Mouse (Mus musculus): ENCODE results near the gene Ltc4s. TPM values are rescaled to one million over a fixed set of nuclear protein-coding genes. Genes with fewer than 3 reads are reported as not detected.
A peak's percentile ranks its signal among the peaks of the same experiment; 100 is the strongest.

Gene Ltc4s
- polyA plus RNA-seq, 1 experiment from 2014 or later: 0.60 TPM

DNA sequence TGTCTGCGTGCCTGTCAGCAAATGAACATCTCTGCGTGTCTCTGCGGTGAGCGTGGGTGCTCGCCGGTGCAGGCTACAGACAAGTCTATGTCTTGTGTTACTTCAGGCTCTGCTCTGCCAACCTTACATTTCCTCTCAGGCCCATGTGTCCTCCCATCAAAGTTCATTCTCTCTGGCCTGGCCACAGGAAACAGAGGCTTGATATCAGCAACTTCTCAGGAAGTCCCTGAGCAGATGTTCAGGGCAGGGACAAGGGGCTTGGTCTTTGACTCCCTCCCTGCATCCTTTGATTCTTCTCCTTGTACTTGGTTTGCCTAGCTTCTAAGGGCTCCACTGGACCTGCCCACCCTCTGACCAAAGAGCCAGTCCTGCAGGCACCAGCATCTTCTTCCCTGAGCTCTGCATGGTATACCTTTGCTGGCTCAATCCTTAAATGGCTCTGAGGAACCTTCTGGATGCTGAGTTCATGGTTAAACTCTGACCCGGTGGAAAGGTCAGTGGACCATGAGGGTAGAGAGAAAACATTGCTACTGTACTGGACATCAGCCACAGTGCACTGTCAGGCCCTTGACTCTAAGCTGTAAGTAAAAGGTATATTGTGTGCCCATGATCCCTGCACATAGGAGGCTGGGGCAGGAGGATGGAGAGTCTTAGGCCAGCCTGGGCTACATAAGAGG lies 2.0 kb upstream of the Ltc4s start:
- peaks cover 37% of the 10 kb centered on the region for H3K27me3 ChIP-seq
- WGBS: 87% methylated on average over 7 of the region's 7 CpGs
- no peak overlapping the region for H3K4me3 ChIP-seq (replicated peaks)
- H3K9ac ChIP-seq: no peak overlapping the region
- H3K4me2 ChIP-seq: no peak overlapping the region
- H3K36me3 ChIP-seq (replicated peaks): peaks cover 1% of the 10 kb centered on the region; the same call in 1 of the 2 replicates
- no peak overlapping the region for H3K27ac ChIP-seq
- no peaks in the 10 kb centered on the region for H3K9me3 ChIP-seq
- no peak for ATAC-seq (ENCODE audit: low FRiP score)
- peaks cover 15% of the 10 kb centered on the region for H3K4me1 ChIP-seq

DNA sequence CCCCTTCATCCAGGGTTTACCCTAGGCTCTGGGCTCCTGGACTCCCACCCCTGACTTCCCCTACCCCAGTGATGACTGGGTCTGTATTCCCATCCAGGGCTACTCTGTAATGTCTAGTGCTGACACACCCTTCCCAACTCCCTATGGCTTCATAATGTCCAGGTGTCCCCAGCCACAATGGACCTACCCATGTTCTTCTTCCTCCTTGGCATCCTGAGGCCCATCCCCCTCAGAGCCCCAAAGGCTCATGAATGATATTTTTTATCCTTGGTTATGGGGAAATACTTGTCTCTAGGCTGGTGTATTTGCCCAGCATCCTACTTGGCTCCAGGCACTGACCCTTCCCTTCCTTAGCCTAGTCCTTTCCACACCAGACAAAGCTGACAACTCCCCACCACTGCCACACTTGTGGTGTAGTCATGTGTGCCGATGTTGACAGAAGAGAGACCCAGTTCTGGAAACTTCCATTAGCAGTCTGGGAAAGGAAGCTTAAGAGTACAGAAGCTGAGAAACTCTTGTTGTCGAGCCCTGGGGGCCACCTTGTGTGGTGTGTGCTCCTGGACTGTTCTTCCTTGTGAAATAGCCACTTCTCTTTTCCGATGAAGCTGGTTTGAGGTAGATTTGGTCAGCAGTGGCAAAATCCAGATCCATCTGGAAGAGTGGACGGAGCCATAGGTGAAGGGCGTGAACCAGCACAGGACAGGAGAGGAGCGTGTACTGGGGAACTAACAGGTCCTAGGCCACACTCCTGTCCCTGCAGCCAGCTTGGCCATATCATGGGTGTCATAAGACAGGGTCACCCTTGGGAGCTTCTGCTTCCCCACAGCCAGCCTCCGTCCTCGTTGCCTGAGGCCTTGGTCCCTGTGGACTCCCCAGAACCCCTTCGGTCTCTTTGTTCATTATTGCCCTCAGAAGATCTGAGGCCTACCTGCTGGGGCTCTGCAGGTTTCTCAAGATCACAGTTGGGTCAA lies 690 bp upstream of the Ltc4s start:
- no peak overlapping the region for H3K27ac ChIP-seq
- no peaks in the 10 kb centered on the region for H3K9me3 ChIP-seq
- H3K36me3 ChIP-seq (replicated peaks): peaks cover 14% of the 10 kb centered on the region
- ATAC-seq (ENCODE audit: low FRiP score): no peak
- no peak overlapping the region for H3K4me2 ChIP-seq
- no peak overlapping the region for H3K9ac ChIP-seq
- H3K4me3 ChIP-seq (replicated peaks): no peak overlapping the region
- H3K4me1 ChIP-seq: peaks cover 15% of the 10 kb centered on the region
- peaks cover 39% of the 10 kb centered on the region for H3K27me3 ChIP-seq
- 90% methylated on average over 9 of the region's 9 CpGs for WGBS

DNA sequence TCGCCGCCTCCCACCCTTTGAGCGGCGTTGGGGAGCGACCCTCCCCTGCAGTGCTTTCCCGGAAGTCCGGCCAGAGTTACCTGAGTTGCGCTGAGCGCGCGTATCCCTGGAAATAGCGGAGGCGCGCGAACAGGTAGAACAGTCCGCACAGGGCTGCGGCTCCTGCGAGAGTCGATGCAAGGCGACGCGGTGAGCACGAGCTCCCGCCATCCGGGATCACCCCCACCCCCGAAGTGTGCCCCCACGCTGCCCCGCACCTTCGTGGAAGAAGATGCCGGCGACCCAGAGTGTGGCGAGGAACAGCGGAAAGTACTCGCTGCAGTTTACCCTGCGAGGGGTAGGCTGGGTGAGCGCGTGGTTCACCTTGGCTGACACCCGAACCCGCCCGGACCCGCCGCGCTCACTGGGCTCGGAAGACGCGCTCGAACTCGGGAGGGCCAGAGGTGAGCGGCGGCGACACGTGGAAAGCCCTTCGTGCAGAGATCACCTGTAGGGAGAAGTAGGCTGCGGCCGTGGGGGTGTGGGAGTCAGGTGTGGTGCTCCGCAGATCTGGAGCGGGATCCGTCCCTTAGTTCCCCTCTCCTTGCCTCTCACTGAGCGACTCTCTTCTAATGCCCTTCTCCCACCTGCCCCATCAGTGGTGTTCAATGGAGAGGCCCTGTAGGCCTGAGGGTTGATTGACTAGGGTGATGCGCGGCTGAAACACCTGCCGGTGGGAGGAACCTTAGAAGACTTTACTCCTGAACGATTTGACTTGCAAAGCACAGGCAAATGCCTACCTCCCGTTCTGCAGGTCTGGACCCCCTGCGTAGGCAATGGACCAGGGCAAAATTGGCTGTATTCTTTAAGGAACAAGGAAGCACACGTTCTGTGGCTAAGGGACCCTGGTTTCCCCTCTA lies 1.2 kb downstream of the Ltc4s start:
- Histone ChIP-seq H3K4me3 (replicated peaks) (peak overlapping the region; percentile 59), H3K9ac (peak overlapping the region; percentile 58), H3K4me2 (peak overlapping the region; percentile 91), H3K4me1 (peaks cover 15% of the 10 kb centered on the region), H3K27ac (no peak overlapping the region), H3K36me3 (replicated peaks) (peaks cover 33% of the 10 kb centered on the region), H3K27me3 (peaks cover 39% of the 10 kb centered on the region), H3K9me3 (no peaks in the 10 kb centered on the region)
- peak; percentile 42 for ATAC-seq (ENCODE audit: low FRiP score)
- under 1% methylated on average over 66 of the region's 66 CpGs for WGBS

DNA sequence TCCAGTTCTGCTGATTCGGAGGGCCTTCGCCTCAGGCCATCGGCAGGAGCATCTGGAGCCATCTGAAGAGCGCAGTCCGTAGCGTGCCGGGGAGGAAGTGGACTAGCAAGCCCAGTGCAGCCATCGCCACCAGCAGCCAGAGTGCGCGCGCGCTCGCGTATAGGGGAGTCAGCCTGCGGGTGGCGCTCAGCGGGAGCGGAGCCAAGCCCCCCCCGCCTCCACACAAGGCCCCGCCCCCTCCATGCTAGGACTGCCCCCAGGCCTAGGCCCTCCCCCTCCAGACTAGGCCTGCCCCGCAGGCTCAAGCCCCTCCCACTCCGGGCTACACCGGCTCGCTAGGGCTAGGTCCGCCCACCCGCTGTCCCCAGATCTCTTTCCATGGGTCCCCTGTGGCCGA lies 1.9 kb downstream of the Ltc4s start:
- peaks cover 40% of the 10 kb centered on the region for H3K36me3 ChIP-seq (replicated peaks)
- H3K9ac ChIP-seq: peak overlapping the region; percentile 58
- H3K4me1 ChIP-seq: peaks cover 15% of the 10 kb centered on the region
- H3K4me2 ChIP-seq: peak overlapping the region; percentile 91
- H3K27ac ChIP-seq: no peak overlapping the region
- 0% methylated on average over 24 of the region's 27 CpGs for WGBS
- peak overlapping the region; percentile 59 for H3K4me3 ChIP-seq (replicated peaks)
- ATAC-seq (ENCODE audit: low FRiP score): peak; percentile 94
- H3K27me3 ChIP-seq: peaks cover 39% of the 10 kb centered on the region
- no peaks in the 10 kb centered on the region for H3K9me3 ChIP-seq

DNA sequence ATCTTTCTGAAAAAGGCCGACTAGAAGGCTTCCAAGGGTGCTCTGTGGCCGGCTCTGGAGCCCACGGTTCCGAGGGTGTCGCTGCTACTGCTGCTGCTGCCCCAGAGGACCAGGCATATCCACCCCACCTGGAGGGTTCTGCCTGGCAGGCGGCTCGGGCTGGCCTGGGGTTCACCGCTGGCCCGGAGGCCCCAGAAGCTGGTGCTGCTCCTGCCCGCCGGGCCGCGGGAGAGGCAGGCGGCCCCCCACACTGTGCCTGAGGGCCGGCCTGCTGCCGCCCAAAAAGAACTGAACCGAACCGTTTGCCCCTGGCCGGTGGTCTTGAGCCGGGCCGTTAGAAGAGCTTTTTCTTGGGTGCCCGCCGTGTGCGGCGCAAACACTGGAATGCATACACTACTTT lies 3.8 kb downstream of the Ltc4s start:
- Histone ChIP-seq H3K36me3 (replicated peaks) (peaks cover 45% of the 10 kb centered on the region), H3K27ac (no peak overlapping the region), H3K27me3 (peaks cover 53% of the 10 kb centered on the region), H3K9ac (no peak overlapping the region), H3K4me3 (replicated peaks) (no peak overlapping the region), H3K4me1 (peaks cover 20% of the 10 kb centered on the region), H3K9me3 (no peaks in the 10 kb centered on the region), H3K4me2 (no peak overlapping the region)
- 95% methylated on average over 25 of the region's 25 CpGs for WGBS
- ATAC-seq (ENCODE audit: low FRiP score): no peak

DNA sequence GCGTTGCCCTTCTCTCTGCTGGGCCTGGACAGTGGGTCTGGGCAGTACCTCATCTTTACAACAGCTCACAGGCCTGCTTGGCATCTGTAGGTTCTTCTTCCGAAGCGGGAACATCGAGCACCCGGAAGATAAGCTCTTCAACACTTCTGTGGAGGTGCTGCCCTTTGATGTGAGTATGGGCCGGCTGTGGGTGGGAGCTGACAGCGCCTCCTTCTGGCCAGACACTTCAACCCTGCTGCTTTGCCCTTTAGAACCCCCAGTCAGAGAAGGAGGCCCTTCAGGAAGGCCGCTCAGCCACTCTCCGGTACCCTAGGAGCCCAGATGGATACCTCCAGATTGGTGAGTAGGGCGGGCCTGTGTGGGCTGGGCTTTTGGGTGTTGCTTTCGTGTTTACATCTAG lies 4.4 kb downstream of the Ltc4s start:
- Histone ChIP-seq H3K4me3 (replicated peaks) (no peak overlapping the region), H3K36me3 (replicated peaks) (peaks cover 45% of the 10 kb centered on the region), H3K4me1 (peaks cover 21% of the 10 kb centered on the region), H3K9me3 (no peaks in the 10 kb centered on the region), H3K4me2 (no peak overlapping the region), H3K27ac (no peak overlapping the region), H3K9ac (no peak overlapping the region), H3K27me3 (peaks cover 52% of the 10 kb centered on the region)
- ATAC-seq (ENCODE audit: low FRiP score): no peak
- 82% methylated on average over 11 of the region's 11 CpGs for WGBS

DNA sequence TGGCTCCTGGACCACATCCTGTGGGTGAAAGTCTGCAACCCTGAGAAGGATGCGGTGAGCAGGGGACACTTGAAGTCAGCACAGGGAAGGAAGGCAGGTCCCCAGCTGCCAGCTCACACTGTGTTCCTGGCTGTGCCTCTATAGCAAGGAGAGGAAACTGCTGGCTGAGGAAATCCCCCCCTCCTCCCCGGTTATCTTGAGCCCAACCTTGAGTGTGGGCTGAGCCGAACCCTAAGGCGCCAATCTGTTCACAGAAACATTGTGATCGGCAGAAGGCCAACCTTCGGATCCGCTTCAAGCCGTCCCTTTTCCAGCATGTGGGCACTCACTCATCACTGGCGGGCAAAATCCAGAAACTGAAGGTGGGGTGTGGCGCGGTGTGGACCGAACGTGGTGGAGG lies 5.4 kb downstream of the Ltc4s start:
- 96% methylated on average over 13 of the region's 13 CpGs for WGBS
- ATAC-seq (ENCODE audit: low FRiP score): no peak
- Histone ChIP-seq H3K4me1 (peaks cover 28% of the 10 kb centered on the region), H3K27me3 (peaks cover 50% of the 10 kb centered on the region), H3K4me2 (no peak overlapping the region), H3K36me3 (replicated peaks) (peaks cover 45% of the 10 kb centered on the region), H3K4me3 (replicated peaks) (no peak overlapping the region), H3K9ac (no peak overlapping the region), H3K9me3 (no peaks in the 10 kb centered on the region), H3K27ac (no peak overlapping the region)

DNA sequence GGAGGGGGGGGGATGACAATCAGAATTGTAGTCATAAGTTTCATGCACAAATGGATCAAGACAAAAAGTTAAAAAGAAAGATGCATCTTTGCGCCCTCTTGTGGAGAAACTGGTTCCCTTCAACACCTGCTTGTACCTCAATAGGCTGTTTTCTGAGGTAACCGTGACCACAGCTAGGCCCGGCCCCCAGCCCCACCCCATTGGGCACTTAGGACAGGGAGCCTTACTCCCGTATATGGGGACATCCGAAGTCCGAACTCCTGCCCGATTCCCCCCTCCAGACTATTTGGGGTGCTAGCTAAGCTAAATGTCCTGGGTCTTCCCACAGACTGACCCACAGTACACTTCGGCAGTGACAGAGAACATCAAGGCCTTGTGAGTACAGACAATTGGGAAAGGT lies 7.0 kb downstream of the Ltc4s start:
- H3K9me3 ChIP-seq: no peaks in the 10 kb centered on the region
- peaks cover 33% of the 10 kb centered on the region for H3K4me1 ChIP-seq
- H3K36me3 ChIP-seq (replicated peaks): peaks cover 45% of the 10 kb centered on the region
- H3K9ac ChIP-seq: no peak overlapping the region
- no peak overlapping the region for H3K4me3 ChIP-seq (replicated peaks)
- ATAC-seq (ENCODE audit: low FRiP score): no peak
- peak overlapping the region; percentile 52 for H3K4me2 ChIP-seq
- peaks cover 41% of the 10 kb centered on the region for H3K27me3 ChIP-seq
- H3K27ac ChIP-seq: no peak overlapping the region
- WGBS: 21% methylated on average over 8 of the region's 8 CpGs

DNA sequence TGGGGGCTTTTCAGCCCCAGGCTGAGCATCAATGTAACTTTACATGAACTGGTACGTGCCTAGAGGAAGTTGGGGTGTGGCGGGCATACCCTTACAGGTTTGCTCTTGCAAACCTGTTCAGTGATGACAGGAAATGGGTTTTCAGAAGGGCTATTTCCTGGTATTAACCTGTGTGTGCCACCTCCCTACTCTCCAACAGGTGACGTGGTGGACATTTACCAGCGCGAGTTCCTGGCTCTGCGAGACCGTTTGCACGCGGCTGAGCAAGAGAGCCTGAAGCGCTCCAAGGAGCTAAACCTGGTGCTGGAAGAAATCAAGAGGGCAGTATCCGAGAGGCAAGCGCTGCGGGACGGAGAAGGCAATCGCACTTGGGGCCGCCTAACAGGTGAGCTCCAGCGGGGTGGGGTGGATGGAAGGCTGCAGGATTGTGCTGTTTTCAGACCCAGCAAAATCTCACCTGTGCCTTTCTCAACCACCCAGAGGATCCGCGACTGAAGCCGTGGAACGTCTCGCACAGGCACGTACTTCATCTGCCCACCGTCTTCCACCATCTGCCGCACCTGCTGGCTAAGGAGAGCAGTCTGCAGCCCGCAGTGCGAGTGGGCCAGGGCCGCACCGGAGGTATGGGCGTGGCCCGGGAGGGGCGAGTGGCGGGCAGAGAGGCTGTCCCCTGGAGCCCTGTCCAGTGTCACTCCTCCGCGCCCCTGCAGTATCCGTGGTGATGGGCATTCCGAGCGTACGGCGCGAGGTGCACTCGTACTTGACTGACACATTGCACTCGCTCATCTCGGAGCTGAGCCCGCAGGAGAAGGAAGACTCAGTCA lies 7.7 kb downstream of the Ltc4s start:
- WGBS: 21% methylated on average over 45 of the region's 45 CpGs
- 0 out of 2 replicates have a peak overlapping the region, but pooled peaks have one; percentile 36 for H3K9ac ChIP-seq
- no peaks in the 10 kb centered on the region for H3K9me3 ChIP-seq
- peak; percentile 24; the same call in 1 of the 2 replicates for ATAC-seq (ENCODE audit: low FRiP score)
- H3K4me1 ChIP-seq: peaks cover 33% of the 10 kb centered on the region
- peak overlapping the region; percentile 52 for H3K4me2 ChIP-seq
- H3K36me3 ChIP-seq (replicated peaks): peaks cover 45% of the 10 kb centered on the region
- peak overlapping the region; percentile 31; the same call in 1 of the 2 replicates for H3K27ac ChIP-seq
- H3K4me3 ChIP-seq (replicated peaks): peak overlapping the region; percentile 23
- H3K27me3 ChIP-seq: peaks cover 35% of the 10 kb centered on the region

DNA sequence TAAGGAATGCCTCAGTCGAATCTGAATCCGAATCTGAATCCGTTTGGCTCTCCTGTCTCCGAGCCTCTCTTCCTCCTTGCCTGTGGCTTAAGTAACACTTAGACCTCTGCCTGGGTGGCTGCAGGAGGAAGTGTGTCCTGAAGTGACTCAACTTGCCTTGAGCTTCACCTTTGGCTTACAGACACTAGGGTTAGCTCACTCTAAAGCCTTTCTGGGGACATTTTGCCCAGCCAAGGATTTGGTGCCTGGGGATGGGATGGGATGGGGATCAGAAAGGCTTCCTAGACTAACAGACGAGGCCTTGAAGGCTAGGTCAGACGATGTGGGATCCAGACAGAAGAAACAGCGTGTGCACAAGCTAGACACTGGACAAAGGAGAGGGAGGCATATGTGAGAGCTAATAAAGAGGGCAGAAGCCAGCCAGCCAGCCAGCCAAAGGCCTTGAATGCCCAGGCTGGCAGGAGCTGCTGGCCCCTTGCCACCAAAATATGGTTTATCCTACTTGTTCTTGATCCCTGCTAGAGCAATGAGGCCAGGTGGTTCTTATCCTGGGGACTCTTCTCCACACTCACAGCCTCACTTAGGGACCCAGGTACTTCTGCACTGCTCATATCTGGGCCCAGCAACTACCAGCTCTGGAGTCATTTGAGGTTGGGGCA lies 9.0 kb downstream of the Ltc4s start:
- Histone ChIP-seq H3K4me1 (peaks cover 34% of the 10 kb centered on the region), H3K4me3 (replicated peaks) (no peak overlapping the region), H3K9me3 (no peaks in the 10 kb centered on the region), H3K4me2 (no peak overlapping the region), H3K27ac (no peak overlapping the region), H3K36me3 (replicated peaks) (peaks cover 34% of the 10 kb centered on the region), H3K9ac (no peak overlapping the region), H3K27me3 (peaks cover 31% of the 10 kb centered on the region)
- 43% methylated on average over 7 of the region's 7 CpGs for WGBS
- no peak for ATAC-seq (ENCODE audit: low FRiP score)

DNA sequence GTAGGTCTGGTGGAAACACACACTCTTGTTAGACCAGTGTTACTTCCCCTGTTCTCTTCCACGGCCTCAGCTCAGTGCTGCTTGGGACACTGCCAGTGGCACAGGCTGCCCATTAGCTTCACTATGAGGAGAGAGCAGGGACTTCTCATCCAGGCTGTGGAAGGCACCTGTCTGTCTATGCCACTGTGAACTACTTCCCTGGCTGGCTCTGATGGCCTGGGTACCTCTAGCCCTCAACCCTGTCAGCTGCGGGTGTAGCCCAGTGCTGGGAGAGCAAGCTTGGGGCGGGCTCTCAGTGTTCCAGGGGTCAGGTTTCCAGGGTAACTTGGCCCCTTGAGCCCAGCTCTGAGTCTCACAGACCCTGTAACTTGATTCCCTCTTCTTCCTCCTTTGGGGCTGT lies 9.6 kb downstream of the Ltc4s start:
- H3K9me3 ChIP-seq: no peaks in the 10 kb centered on the region
- H3K36me3 ChIP-seq (replicated peaks): peaks cover 28% of the 10 kb centered on the region
- 0 out of 2 replicates have a peak overlapping the region, but pooled peaks have one; percentile 25 for H3K9ac ChIP-seq
- H3K27me3 ChIP-seq: peaks cover 31% of the 10 kb centered on the region
- H3K27ac ChIP-seq: no peak overlapping the region
- H3K4me3 ChIP-seq (replicated peaks): no peak overlapping the region
- peaks cover 38% of the 10 kb centered on the region for H3K4me1 ChIP-seq
- 25% methylated on average over 3 of the region's 3 CpGs for WGBS
- no peak for ATAC-seq (ENCODE audit: low FRiP score)
- no peak overlapping the region for H3K4me2 ChIP-seq
